8 mouse cellular contexts compared by ENCODE assay signal in genomic region chr4:120969382-120970146, GRCm38 (mm10). TPM values are rescaled to one million over a fixed set of nuclear protein-coding genes. Genes with fewer than 3 reads are reported as not detected.
DNase-seq lines count a peak whose midpoint lies in the region; ATAC-seq lines count a peak whose summit lies in the region.

No protein-coding gene starts in this region.

- no peak overlapping the region for H3K4me3 ChIP-seq in neural tube, embryonic 11.5 days (ENCODE audit: low read depth, low read length)

- no peak overlapping the region for H3K27ac ChIP-seq in neural tube, embryonic 11.5 days (ENCODE audit: low read depth, low read length)

- H3K9ac ChIP-seq in neural tube, embryonic 11.5 days (ENCODE audit: low read length), result no peak overlapping the region

- no peaks in the 10 kb centered on the region for H3K27me3 ChIP-seq in neural tube, embryonic 11.5 days (ENCODE audit: control insufficient read depth, insufficient read depth, low read length)

- WGBS in neural tube, embryonic 11.5 days, result 82% methylated on average over 5 of the region's 5 CpGs

- ATAC-seq in cerebellum, adult (ENCODE audit: insufficient number of reproducible peaks, low FRiP score, low TSS enrichment), result no peak
- ATAC-seq in neural tube, embryonic 11.5 days (ENCODE audit: insufficient read depth, low FRiP score, low TSS enrichment), result no peak

- no peak overlapping the region for H3K4me2 ChIP-seq in neural tube, embryonic 11.5 days (ENCODE audit: low read depth)

- DNase-seq in cerebellum, adult 11-12 months, result peak; percentile 27
- peak; percentile 46 for DNase-seq in neural tube, embryonic 11.5 days (ENCODE audit: low spot score)
- DNase-seq in neural tube, embryonic 10.5 days (ENCODE audit: extremely low spot score, low spot score), result no peak
- peak; percentile 67 for DNase-seq in cerebellum, postnatal 10 days
- peak; percentile 40 for DNase-seq in kidney, postnatal 14 days
- DNase-seq in lung, postnatal 36 days, result peak; percentile 51
- peak; percentile 47 for DNase-seq in thymus, postnatal 36 days

- no peaks in the 10 kb centered on the region for H3K4me1 ChIP-seq in neural tube, embryonic 11.5 days (ENCODE audit: control insufficient read depth, insufficient read depth, low read length)

- peaks cover 11% of the 10 kb centered on the region for H3K36me3 ChIP-seq in neural tube, embryonic 11.5 days (ENCODE audit: control insufficient read depth, insufficient read depth, low read length)

- no peaks in the 10 kb centered on the region for H3K9me3 ChIP-seq in neural tube, embryonic 11.5 days (ENCODE audit: control insufficient read depth, low read length)

RNA-seq across cellular contexts. Expression of gene Zfp69, which starts 18.1 kb away (rescaled TPM):
- 9.3 and 9.7 TPM in 2 replicates for polyA plus RNA-seq in neural tube, embryonic 11.5 days (2014; fragmentation: Nextera tagmentation; extraction: Ambion mirVana)

RNA-seq across cellular contexts. Expression of gene Exo5, which starts 44.7 kb away (rescaled TPM):
- 32.3 and 32.8 TPM in 2 replicates for polyA plus RNA-seq in neural tube, embryonic 11.5 days (2014; fragmentation: Nextera tagmentation; extraction: Ambion mirVana)

RNA-seq across cellular contexts. Expression of gene Smap2, which starts 47.5 kb away (rescaled TPM):
- polyA plus RNA-seq in neural tube, embryonic 11.5 days (2014; fragmentation: Nextera tagmentation; extraction: Ambion mirVana), result 22.5 and 24.7 TPM in 2 replicates
